Mouse (Mus musculus) stomach, embryonic 14.5 days (tissue): ENCODE results near the gene Fbxl17. TPM values are rescaled to one million over a fixed set of nuclear protein-coding genes. Genes with fewer than 3 reads are reported as not detected.

ENCODE experiments used
- ATAC-seq: fragments of 200-750 bp; cut with Nextera tagmentation; 2 replicates; pipeline ENCODE4 v1.8.0; 2017; ENCODE audit warnings: low read depth, moderate TSS enrichment; ENCODE audit not compliant: insufficient number of reproducible peaks, insufficient read depth, low FRiP score
- H3K27ac ChIP-seq: fragments of 300-500 bp; sonication (generic); 2 replicates; pipeline ENCODE4 v1.5.1; 2014; ENCODE audit warnings: mild to moderate bottlenecking, low read length, moderate library complexity, mixed read lengths
- H3K27me3 ChIP-seq: fragments of 300-500 bp; sonication (generic); 2 replicates; pipeline ENCODE4 v1.6.1; 2014; ENCODE audit warnings: low read length, control low read depth, mixed read lengths; ENCODE audit not compliant: control insufficient read depth, insufficient read depth
- H3K36me3 ChIP-seq: fragments of 300-500 bp; sonication (generic); 2 replicates; pipeline ENCODE4 v1.6.1; 2014; ENCODE audit warnings: mild to moderate bottlenecking, control low read depth, low read length, moderate library complexity, mixed read lengths; ENCODE audit not compliant: control insufficient read depth, insufficient read depth
- H3K4me1 ChIP-seq: fragments of 300-500 bp; sonication (generic); 2 replicates; pipeline ENCODE4 v1.6.1; 2014; ENCODE audit warnings: low read length, control low read depth, mixed read lengths; ENCODE audit not compliant: control insufficient read depth, insufficient read depth
- H3K4me2 ChIP-seq: fragments of 300-500 bp; sonication (generic); replicated peaks from 2 replicates; pipeline ENCODE4 v1.6.1; 2014; ENCODE audit warnings: low read depth, low read length, control low read depth
- H3K4me3 ChIP-seq: fragments of 300-500 bp; sonication (generic); 2 replicates; pipeline ENCODE4 v1.5.1; 2014; ENCODE audit warnings: low read depth, low read length, control low read depth
- H3K9ac ChIP-seq: fragments of 300-500 bp; sonication (generic); replicated peaks from 2 replicates; pipeline ENCODE4 v1.6.1; 2014; ENCODE audit warnings: low read depth, mild to moderate bottlenecking, control low read depth, low read length, moderate library complexity, mixed read lengths
- H3K9me3 ChIP-seq: fragments of 300-500 bp; sonication (generic); 2 replicates; pipeline ENCODE4 v1.6.1; 2016; ENCODE audit warnings: low read depth, low read length, control low read depth; ENCODE audit not compliant: control insufficient read depth
- WGBS: fragments of 180-500 bp; shearing (Covaris S2); extraction: QIAGEN DNeasy Blood & Tissue Kit; methylation state at CpG from one replicate; pipeline ENCODE4 v1.1.7; 2014; 5-methylcytosine and 5-hydroxymethylcytosine counted together
- polyA plus RNA-seq: library from polyadenylated mRNA; unstranded; fragments of >200 nt; fragmentation: Nextera tagmentation; extraction: Ambion mirVana; gene quantifications from 2 replicates; pipeline ENCODE4 v1.2.1, GENCODE M21; 2014

The Fbxl17 gene
- polyA plus RNA-seq, 1 experiment from 2014 or later, result 7.5 TPM

GRCm38 (mm10) chr17:63311613-63312012 is 188.2 kb downstream of the Fbxl17 start:
- 83% methylated on average over 3 of the region's 3 CpGs for WGBS
- Histone ChIP-seq H3K4me2 (no peak overlapping the region), H3K4me1 (no peaks in the 10 kb centered on the region), H3K36me3 (no peaks in the 10 kb centered on the region), H3K9me3 (no peaks in the 10 kb centered on the region), H3K9ac (no peak overlapping the region), H3K4me3 (no peak overlapping the region), H3K27me3 (no peaks in the 10 kb centered on the region), H3K27ac (no peak overlapping the region)
- ATAC-seq, result no peak

- no peak for ATAC-seq
- no peaks in the 10 kb centered on the region for H3K9me3 ChIP-seq
- H3K27me3 ChIP-seq, result no peaks in the 10 kb centered on the region
- no peaks in the 10 kb centered on the region for H3K36me3 ChIP-seq
- no peak overlapping the region for H3K27ac ChIP-seq
- H3K4me1 ChIP-seq, result no peaks in the 10 kb centered on the region
- H3K4me2 ChIP-seq, result no peak overlapping the region
- WGBS, result 75% methylated on average over 3 of the region's 3 CpGs
- no peak overlapping the region for H3K9ac ChIP-seq
- H3K4me3 ChIP-seq, result no peak overlapping the region
Observed at GRCm38 (mm10) chr17:63310021-63310420, 189.8 kb downstream of the Fbxl17 start.

DNA sequence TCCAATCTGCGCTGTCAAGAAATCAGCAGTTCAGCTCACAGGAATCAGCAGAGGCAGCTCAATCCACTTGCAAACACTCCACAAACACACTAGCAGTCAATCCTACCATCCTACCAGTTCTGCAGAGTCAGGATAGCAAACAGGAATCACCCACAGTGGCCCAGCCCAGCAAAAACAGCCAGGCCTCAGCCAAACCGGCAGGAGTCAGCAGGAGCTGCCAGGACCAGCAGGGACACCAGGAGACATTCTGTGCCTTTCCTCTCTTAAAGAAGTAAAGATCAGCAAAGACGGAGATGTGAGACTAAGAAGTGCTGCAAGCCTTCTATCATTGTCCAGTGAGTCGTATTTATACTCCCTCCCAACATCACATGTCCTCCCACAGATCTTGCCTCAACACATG is 196.0 kb downstream of the Fbxl17 start:
- Histone ChIP-seq H3K27ac (no peak overlapping the region), H3K4me2 (no peak overlapping the region), H3K27me3 (no peaks in the 10 kb centered on the region), H3K36me3 (no peaks in the 10 kb centered on the region), H3K9me3 (no peaks in the 10 kb centered on the region), H3K9ac (no peak overlapping the region), H3K4me1 (0 out of 2 replicates have a peak, but pooled peaks cover 3% of the 10 kb centered on the region), H3K4me3 (no peak overlapping the region)
- WGBS, result 66% methylated on average over 4 of the region's 4 CpGs
- ATAC-seq, result no peak

GRCm38 (mm10) chr17:63301822-63302393 is 197.9 kb downstream of the Fbxl17 start:
- no peak overlapping the region for H3K4me3 ChIP-seq
- ATAC-seq, result no peak
- H3K27me3 ChIP-seq, result no peaks in the 10 kb centered on the region
- H3K36me3 ChIP-seq, result no peaks in the 10 kb centered on the region
- H3K27ac ChIP-seq, result no peak overlapping the region
- no peaks in the 10 kb centered on the region for H3K9me3 ChIP-seq
- H3K9ac ChIP-seq, result no peak overlapping the region
- WGBS, result 86% methylated on average over 12 of the region's 12 CpGs
- H3K4me1 ChIP-seq, result 0 out of 2 replicates have a peak, but pooled peaks cover 3% of the 10 kb centered on the region
- H3K4me2 ChIP-seq, result no peak overlapping the region

GRCm38 (mm10) chr17:63295471-63295870 is 204.3 kb downstream of the Fbxl17 start:
- Histone ChIP-seq H3K36me3 (no peaks in the 10 kb centered on the region), H3K4me2 (no peak overlapping the region), H3K27me3 (no peaks in the 10 kb centered on the region), H3K4me1 (no peaks in the 10 kb centered on the region), H3K4me3 (no peak overlapping the region), H3K9ac (no peak overlapping the region), H3K27ac (no peak overlapping the region), H3K9me3 (no peaks in the 10 kb centered on the region)
- ATAC-seq, result no peak
- 27% methylated on average over 2 of the region's 2 CpGs for WGBS

DNA sequence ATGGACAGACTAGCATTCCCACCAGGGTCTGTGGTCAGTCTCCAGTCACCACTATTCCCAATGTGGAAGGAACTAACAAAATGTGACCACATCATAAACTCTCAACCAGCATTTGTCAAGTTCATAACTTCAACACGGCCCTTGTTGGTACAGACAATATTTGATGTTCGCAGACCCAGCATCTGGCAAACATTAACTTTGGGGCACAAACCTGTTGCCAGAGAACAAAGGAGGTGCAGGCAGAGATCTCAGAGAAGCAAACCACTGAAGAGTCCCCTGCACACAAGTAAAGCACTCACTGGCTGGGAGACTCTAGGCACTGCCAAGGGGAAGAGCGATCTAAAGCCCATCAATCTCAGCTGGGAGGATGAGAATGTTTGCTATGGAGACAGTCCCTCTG is 204.9 kb downstream of the Fbxl17 start:
- Histone ChIP-seq H3K4me2 (no peak overlapping the region), H3K9me3 (no peaks in the 10 kb centered on the region), H3K9ac (no peak overlapping the region), H3K27me3 (no peaks in the 10 kb centered on the region), H3K27ac (no peak overlapping the region), H3K4me3 (no peak overlapping the region), H3K4me1 (no peaks in the 10 kb centered on the region), H3K36me3 (no peaks in the 10 kb centered on the region)
- ATAC-seq, result no peak
- WGBS, result 47% methylated on average over 3 of the region's 3 CpGs

GRCm38 (mm10) chr17:63293979-63294378 is 205.8 kb downstream of the Fbxl17 start:
- H3K4me3 ChIP-seq, result no peak overlapping the region
- no peaks in the 10 kb centered on the region for H3K9me3 ChIP-seq
- no peak overlapping the region for H3K9ac ChIP-seq
- no peak overlapping the region for H3K4me2 ChIP-seq
- no peaks in the 10 kb centered on the region for H3K4me1 ChIP-seq
- 78% methylated on average over 3 of the region's 3 CpGs for WGBS
- H3K36me3 ChIP-seq, result no peaks in the 10 kb centered on the region
- no peak for ATAC-seq
- H3K27me3 ChIP-seq, result no peaks in the 10 kb centered on the region
- H3K27ac ChIP-seq, result no peak overlapping the region

DNA sequence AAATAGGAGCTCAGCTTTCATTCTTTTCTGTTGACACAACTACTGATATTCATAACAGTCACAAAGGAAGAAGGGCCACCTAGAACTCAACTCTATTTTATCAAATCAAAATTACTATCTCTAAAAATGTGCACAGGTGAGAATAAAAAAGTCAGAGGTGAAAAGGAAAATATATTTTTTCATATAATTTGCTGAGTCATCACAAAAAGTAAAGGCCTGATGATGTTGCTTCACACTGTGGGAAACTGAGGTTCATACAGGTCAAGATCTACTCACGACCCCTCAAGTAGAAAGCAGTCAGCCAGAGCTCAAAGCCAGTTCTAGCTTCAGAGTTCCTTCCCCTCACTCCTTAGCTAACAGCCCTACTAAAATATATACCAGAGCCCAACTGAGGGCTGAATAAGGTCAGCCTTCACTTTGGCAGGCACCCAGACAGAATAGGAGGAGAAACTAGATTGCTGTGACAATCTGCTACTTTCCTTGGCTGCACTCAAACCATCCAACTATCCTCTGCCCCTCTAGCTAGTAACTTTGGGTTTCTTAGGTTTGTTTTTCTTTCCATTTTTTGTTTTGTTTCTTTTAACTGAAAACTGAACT is 210.4 kb downstream of the Fbxl17 start:
- Histone ChIP-seq H3K4me3 (no peak overlapping the region), H3K27ac (no peak overlapping the region), H3K27me3 (no peaks in the 10 kb centered on the region), H3K4me1 (peaks cover 6% of the 10 kb centered on the region; the same call in 1 of the 2 replicates), H3K36me3 (no peaks in the 10 kb centered on the region), H3K4me2 (no peak overlapping the region), H3K9ac (no peak overlapping the region), H3K9me3 (no peaks in the 10 kb centered on the region)
- ATAC-seq, result no peak
- 74% methylated on average over 1 of the region's 1 CpGs for WGBS

DNA sequence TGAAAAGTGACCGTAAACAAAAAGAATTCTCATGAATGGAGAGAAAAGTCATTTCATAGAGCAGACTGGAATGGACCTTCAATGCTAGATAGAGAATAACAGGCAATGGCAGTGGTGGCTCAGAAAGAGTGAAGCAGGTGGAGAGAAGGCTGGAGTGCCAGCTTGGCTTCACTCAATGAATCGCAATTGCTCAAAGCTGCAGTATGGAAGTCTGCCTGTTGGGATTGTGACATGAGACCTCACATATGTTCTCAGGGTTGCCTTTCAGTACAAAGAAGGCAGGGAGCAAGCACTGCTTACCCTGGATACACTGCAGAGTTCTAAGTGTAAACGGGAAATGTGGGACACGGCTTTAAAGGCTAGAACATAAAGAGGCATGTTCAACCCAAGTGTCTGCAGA is 211.0 kb downstream of the Fbxl17 start:
- Histone ChIP-seq H3K4me2 (no peak overlapping the region), H3K27ac (no peak overlapping the region), H3K4me3 (no peak overlapping the region), H3K27me3 (no peaks in the 10 kb centered on the region), H3K36me3 (no peaks in the 10 kb centered on the region), H3K9me3 (no peaks in the 10 kb centered on the region), H3K9ac (no peak overlapping the region), H3K4me1 (peaks cover 6% of the 10 kb centered on the region; the same call in 1 of the 2 replicates)
- ATAC-seq, result no peak
- 92% methylated on average over 4 of the region's 4 CpGs for WGBS
